Mouse (Mus musculus) lung, postnatal 0 days (tissue): ENCODE measurements around the gene Frmd4a.

Source experiments
- CTCF ChIP-seq: IDR thresholded peaks from 2 replicates; pipeline ENCODE4 v1.5.1; 2016; ENCODE audit warnings: antibody characterized with exemption, mild to moderate bottlenecking
- EP300 ChIP-seq: IDR thresholded peaks from 2 replicates; pipeline ENCODE4 v1.6.1; 2016; ENCODE audit warnings: antibody characterized with exemption, mild to moderate bottlenecking, control low read depth

DNA sequence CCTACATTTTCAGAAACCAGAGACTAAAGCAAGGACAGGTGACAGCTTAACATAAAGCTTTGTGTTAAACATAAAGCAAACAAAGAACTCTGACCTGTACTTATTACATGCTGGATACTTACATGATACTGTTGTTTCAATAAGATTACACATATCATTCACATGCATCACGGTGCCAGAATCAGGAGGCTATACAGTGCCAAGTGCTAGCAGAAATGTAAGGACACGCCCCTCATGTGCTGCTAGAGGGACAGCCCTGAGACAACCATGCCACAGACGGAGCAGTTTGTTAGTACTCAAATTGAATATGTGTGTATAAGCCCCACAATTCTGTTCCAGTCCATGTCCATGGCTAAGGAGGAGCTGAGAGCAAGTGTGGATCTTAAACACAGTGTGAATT, 620.7 kb downstream of the Frmd4a start:
- no peak for TF ChIP-seq CTCF
- TF ChIP-seq EP300, result no peak
